ENCODE assay signal across 8 mouse cellular contexts in the genomic region with DNA sequence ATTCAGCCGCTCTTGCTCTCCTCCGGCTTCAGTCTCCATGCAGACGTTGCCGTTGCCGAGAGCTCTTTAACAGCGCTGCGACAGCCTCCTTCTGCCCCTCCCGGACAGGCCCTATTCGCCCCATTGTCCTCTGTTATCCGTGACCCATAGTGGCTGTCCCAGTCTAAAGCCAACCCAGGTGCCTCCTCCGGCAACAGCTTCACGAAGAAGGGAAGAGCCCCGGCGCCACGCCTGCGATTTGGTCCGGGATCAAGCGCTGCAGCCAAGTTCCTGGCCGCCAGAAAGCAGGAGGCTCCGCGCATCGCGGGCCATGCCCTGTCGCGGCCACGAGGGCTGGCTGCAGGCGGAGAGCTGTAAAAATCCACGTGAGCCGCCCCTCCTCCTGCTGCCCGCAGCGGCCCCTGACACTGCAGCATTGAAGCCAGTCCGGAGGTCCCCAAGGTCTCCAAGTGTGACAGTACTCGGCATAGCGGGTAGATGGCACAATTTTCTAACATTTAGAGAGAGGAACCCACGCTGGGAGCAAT. TPM values are rescaled to one million over a fixed set of nuclear protein-coding genes. Genes with fewer than 3 reads are reported as not detected.
DNase-seq lines count a peak whose midpoint lies in the region; ATAC-seq and TF ChIP-seq lines count a peak whose summit lies in the region.

No protein-coding gene starts in this region.

- H3K36me3 ChIP-seq in spleen, adult 2 months (ENCODE audit: control insufficient read depth, insufficient read depth, low read length): no peaks in the 10 kb centered on the region
- H3K36me3 ChIP-seq in heart, postnatal 0 days (replicated peaks; ENCODE audit: control insufficient read depth, insufficient read depth, low read length): no peaks in the 10 kb centered on the region
- no peaks in the 10 kb centered on the region for H3K36me3 ChIP-seq in lung, postnatal 0 days (ENCODE audit: insufficient read depth, low read length)

- peak overlapping the region; percentile 61 for H3K4me2 ChIP-seq in heart, postnatal 0 days (ENCODE audit: low read depth, low read length)
- peak overlapping the region; percentile 71 for H3K4me2 ChIP-seq in lung, postnatal 0 days (replicated peaks; ENCODE audit: low read depth, low read length)

- no peak overlapping the region; the same call in 1 of the 2 replicates for H3K9ac ChIP-seq in heart, postnatal 0 days (replicated peaks; ENCODE audit: low read depth, low read length)
- H3K9ac ChIP-seq in lung, postnatal 0 days (replicated peaks; ENCODE audit: low read depth): no peak overlapping the region

- H3K4me1 ChIP-seq in spleen, adult 2 months (ENCODE audit: control insufficient read depth, insufficient read depth, insufficient read length): no peaks in the 10 kb centered on the region
- peaks cover 7% of the 10 kb centered on the region for H3K4me1 ChIP-seq in embryonic fibroblast, embryonic 13.5 days (ENCODE audit: control insufficient read depth, insufficient read depth, low read length)
- H3K4me1 ChIP-seq in heart, postnatal 0 days (ENCODE audit: control insufficient read depth, insufficient read depth): no peaks in the 10 kb centered on the region
- peaks cover 11% of the 10 kb centered on the region; the same call in 1 of the 2 replicates for H3K4me1 ChIP-seq in lung, postnatal 0 days (ENCODE audit: insufficient read depth, low read depth, low read length)

- no peaks in the 10 kb centered on the region for H3K9me3 ChIP-seq in heart, postnatal 0 days (replicated peaks; ENCODE audit: control insufficient read depth, low read length)
- no peaks in the 10 kb centered on the region for H3K9me3 ChIP-seq in lung, postnatal 0 days (ENCODE audit: low read length)

- no peak for TF ChIP-seq CTCF in spleen, adult 2 months (IDR thresholded peaks at IDR 0.05; ENCODE audit: extremely low read depth, insufficient read depth, insufficient read length, insufficient replicate concordance)
- no peak for TF ChIP-seq CTCF in embryonic fibroblast, embryonic 13.5 days (IDR thresholded peaks at IDR 0.05; ENCODE audit: borderline replicate concordance, insufficient read depth, low read length)
- peak; percentile 58 for TF ChIP-seq CTCF in heart, postnatal 0 days (IDR thresholded peaks at IDR 0.05; ENCODE audit: low read depth)
- peak; percentile 67 for TF ChIP-seq CTCF in lung, postnatal 0 days (IDR thresholded peaks at IDR 0.05)

- ATAC-seq in heart, postnatal 0 days (ENCODE audit: insufficient read depth, low read depth): peak; percentile 77
- ATAC-seq in lung, postnatal 0 days: peak; percentile 75

- peaks cover 10% of the 10 kb centered on the region for H3K27me3 ChIP-seq in spleen, adult 2 months (ENCODE audit: control insufficient read depth, insufficient read depth, low read length)
- peaks cover 96% of the 10 kb centered on the region for H3K27me3 ChIP-seq in heart, postnatal 0 days (ENCODE audit: control insufficient read depth, insufficient read depth, low read length)
- no peaks in the 10 kb centered on the region for H3K27me3 ChIP-seq in lung, postnatal 0 days (replicated peaks; ENCODE audit: insufficient read depth, low read length)

- no peak overlapping the region for H3K4me3 ChIP-seq in spleen, adult 2 months (ENCODE audit: extremely low read depth, insufficient read depth, insufficient read length)
- H3K4me3 ChIP-seq in embryonic fibroblast, embryonic 13.5 days (ENCODE audit: insufficient read depth, low read length): peak overlapping the region; percentile 12; the same call in 1 of the 2 replicates
- peak overlapping the region; percentile 45 for H3K4me3 ChIP-seq in heart, postnatal 0 days (ENCODE audit: low read depth, low read length)
- H3K4me3 ChIP-seq in lung, postnatal 0 days (ENCODE audit: low read depth, low read length): peak overlapping the region; percentile 30

- TF ChIP-seq EP300 in heart, postnatal 0 days (IDR thresholded peaks at IDR 0.05; ENCODE audit: low read depth): no peak
- TF ChIP-seq EP300 in lung, postnatal 0 days (IDR thresholded peaks at IDR 0.05): no peak

- WGBS in spleen, adult 2 months: 3% methylated on average over 35 of the region's 35 CpGs
- WGBS in heart, postnatal 0 days: 2% methylated on average over 35 of the region's 35 CpGs
- under 1% methylated on average over 35 of the region's 35 CpGs for WGBS in lung, postnatal 0 days

- no peak for TF ChIP-seq POLR2A in spleen, adult 2 months (IDR thresholded peaks at IDR 0.05; ENCODE audit: low read depth, low read length)
- TF ChIP-seq POLR2A in embryonic fibroblast, embryonic 13.5 days (IDR thresholded peaks at IDR 0.05; ENCODE audit: low read depth, low read length): no peak

- peak overlapping the region; percentile 77 for H3K27ac ChIP-seq in spleen, adult 2 months (ENCODE audit: insufficient read depth, low read length)
- peak overlapping the region; percentile 6; the same call in 1 of the 2 replicates for H3K27ac ChIP-seq in embryonic fibroblast, embryonic 13.5 days (ENCODE audit: insufficient read depth, low read length)
- H3K27ac ChIP-seq in heart, postnatal 0 days (ENCODE audit: low read depth): no peak overlapping the region
- H3K27ac ChIP-seq in lung, postnatal 0 days (ENCODE audit: low read length): peak overlapping the region; percentile 33; the same call in 1 of the 2 replicates

- DNase-seq in spleen, adult 2 months (ENCODE audit: low read depth in 1 of 2, low spot score in 2 of 2): no peak
- DNase-seq in spleen, adult 12 weeks (ENCODE audit: low spot score): no peak
- DNase-seq in heart, postnatal 0 days (ENCODE audit: low spot score): peak; percentile 87
- DNase-seq in kidney, postnatal 10 days: peak; percentile 89
- peak; percentile 90 for DNase-seq in lung, postnatal 0 days (ENCODE audit: low spot score)
- peak; percentile 94 for DNase-seq in retina, postnatal 1 day
- no peak for DNase-seq in B cell, adult 2 months

RNA-seq across cellular contexts. Expression of gene Nr2f2, which starts 20.5 kb away (rescaled TPM):
- polyA plus RNA-seq in spleen, adult 2 months (2012; rRNA removed): 84.6 and 134 TPM in 2 replicates
- 47.0 and 54.4 TPM in 2 replicates for polyA plus RNA-seq in embryonic fibroblast, embryonic 13.5 days (2011; ENCODE audit: insufficient read length, low read depth, missing spikeins)
- total RNA-seq in heart, postnatal 0 days (2014; rRNA removed; ENCODE audit: low replicate concordance): 7.5 and 8.3 TPM in 2 replicates
- polyA plus RNA-seq in heart, postnatal 0 days (2015; fragmentation: Nextera tagmentation; extraction: Ambion mirVana): 18.2 and 18.9 TPM in 2 replicates
- polyA plus RNA-seq in lung, postnatal 0 days (2015; fragmentation: Nextera tagmentation; extraction: Ambion mirVana): 72.7 and 89.1 TPM in 2 replicates

Comparison
In these comparisons a context has a peak if more than half of its experiments do, and no peak if none do; other contexts are left out.
1. DNase-seq: peak in heart, postnatal 0 days (single experiment), kidney, postnatal 10 days (single experiment), lung, postnatal 0 days (single experiment) and retina, postnatal 1 day (single experiment); none in spleen, adult 2 months (0 of 2), spleen, adult 12 weeks (single experiment) and B cell, adult 2 months (0 of 2).
2. CTCF ChIP-seq: peak in heart, postnatal 0 days (single experiment) and lung, postnatal 0 days (single experiment); none in spleen, adult 2 months (single experiment) and embryonic fibroblast, embryonic 13.5 days (single experiment).